Mouse (Mus musculus) hindbrain, embryonic 15.5 days (tissue): Measurements from ENCODE around the gene Pip5k1a. TPM values are rescaled to one million over a fixed set of nuclear protein-coding genes. Genes with fewer than 3 reads are reported as not detected.
A peak's percentile ranks its signal among the peaks of the same experiment; 100 is the strongest.

ENCODE experiments used
- ATAC-seq: fragments of 200-750 bp; cut with Nextera tagmentation; 2 replicates; pipeline ENCODE4 v1.8.0; 2017; ENCODE audit warnings: low read depth, moderate number of reproducible peaks, moderate TSS enrichment; ENCODE audit not compliant: low FRiP score
- H3K27ac ChIP-seq: fragments of 300-500 bp; sonication (generic); replicated peaks from 2 replicates; pipeline ENCODE4 v1.5.1; 2015; ENCODE audit warnings: mild to moderate bottlenecking, inconsistent platforms
- H3K27me3 ChIP-seq: fragments of 300-500 bp; sonication (generic); 2 replicates; pipeline ENCODE4 v1.6.1; 2015; ENCODE audit warnings: control low read depth, inconsistent platforms
- H3K36me3 ChIP-seq: fragments of 300-500 bp; sonication (generic); 2 replicates; pipeline ENCODE4 v1.6.1; 2015; ENCODE audit warnings: control low read depth, inconsistent platforms
- H3K4me1 ChIP-seq: fragments of 300-500 bp; sonication (generic); replicated peaks from 2 replicates; pipeline ENCODE4 v1.6.1; 2015; ENCODE audit warnings: control low read depth, inconsistent platforms
- H3K4me2 ChIP-seq: fragments of 300-500 bp; sonication (generic); 2 replicates; pipeline ENCODE4 v1.6.1; 2015; ENCODE audit warnings: moderate library complexity, mild to moderate bottlenecking, inconsistent platforms
- H3K4me3 ChIP-seq: fragments of 300-500 bp; sonication (generic); 2 replicates; pipeline ENCODE4 v1.5.1; 2015; ENCODE audit warnings: mild to moderate bottlenecking, inconsistent platforms
- H3K9ac ChIP-seq: fragments of 300-500 bp; sonication (generic); 2 replicates; pipeline ENCODE4 v1.6.1; 2015; ENCODE audit warnings: inconsistent platforms
- H3K9me3 ChIP-seq: fragments of 300-500 bp; sonication (generic); 2 replicates; pipeline ENCODE4 v1.6.1; 2016; ENCODE audit warnings: control low read depth, inconsistent platforms
- WGBS: fragments of 180-500 bp; shearing (Covaris S2); methylation state at CpG from one replicate; pipeline ENCODE4 v1.1.7; 2015; 5-methylcytosine and 5-hydroxymethylcytosine counted together
- polyA plus RNA-seq: library from polyadenylated mRNA; unstranded; fragments of >200 nt; fragmentation: Nextera tagmentation; extraction: Ambion mirVana; gene quantifications from 2 replicates; pipeline ENCODE4 v1.2.1, GENCODE M21; 2015

Pip5k1a gene
- polyA plus RNA-seq, 1 experiment from 2014 or later, result 15.2 TPM

GRCm38 (mm10) chr3:95058078-95058477 is 48.7 kb downstream of the Pip5k1a start:
- no peaks in the 10 kb centered on the region for H3K27me3 ChIP-seq
- WGBS, result 87% methylated on average over 8 of the region's 8 CpGs
- H3K9ac ChIP-seq, result no peak overlapping the region
- no peaks in the 10 kb centered on the region for H3K9me3 ChIP-seq
- no peak overlapping the region for H3K4me3 ChIP-seq
- no peak overlapping the region for H3K27ac ChIP-seq
- H3K4me1 ChIP-seq, result no peaks in the 10 kb centered on the region
- H3K36me3 ChIP-seq, result peaks cover 49% of the 10 kb centered on the region
- no peak for ATAC-seq
- H3K4me2 ChIP-seq, result no peak overlapping the region

GRCm38 (mm10) chr3:95056275-95056674 is 50.5 kb downstream of the Pip5k1a start:
- H3K36me3 ChIP-seq, result peaks cover 33% of the 10 kb centered on the region
- no peak overlapping the region for H3K4me3 ChIP-seq
- H3K9me3 ChIP-seq, result no peaks in the 10 kb centered on the region
- no peak overlapping the region for H3K9ac ChIP-seq
- no peak overlapping the region for H3K27ac ChIP-seq
- H3K4me1 ChIP-seq, result no peaks in the 10 kb centered on the region
- no peak for ATAC-seq
- no peak overlapping the region for H3K4me2 ChIP-seq
- H3K27me3 ChIP-seq, result no peaks in the 10 kb centered on the region
- WGBS, result 88% methylated on average over 7 of the region's 7 CpGs

GRCm38 (mm10) chr3:95054481-95055260 is 52.1 kb downstream of the Pip5k1a start:
- Histone ChIP-seq H3K9me3 (no peaks in the 10 kb centered on the region), H3K36me3 (peaks cover 17% of the 10 kb centered on the region), H3K27me3 (no peaks in the 10 kb centered on the region), H3K4me1 (no peaks in the 10 kb centered on the region), H3K4me2 (no peak overlapping the region), H3K9ac (no peak overlapping the region), H3K4me3 (no peak overlapping the region), H3K27ac (no peak overlapping the region)
- no peak for ATAC-seq
- WGBS, result 50% methylated on average over 10 of the region's 10 CpGs

- 51% methylated on average over 3 of the region's 3 CpGs for WGBS
- H3K27ac ChIP-seq, result no peak overlapping the region
- no peak overlapping the region for H3K4me2 ChIP-seq
- no peak for ATAC-seq
- H3K9ac ChIP-seq, result no peak overlapping the region
- peaks cover 9% of the 10 kb centered on the region for H3K36me3 ChIP-seq
- 0 out of 2 replicates have a peak, but pooled peaks cover 2% of the 10 kb centered on the region for H3K27me3 ChIP-seq
- H3K4me3 ChIP-seq, result no peak overlapping the region
- no peaks in the 10 kb centered on the region for H3K4me1 ChIP-seq
- no peaks in the 10 kb centered on the region for H3K9me3 ChIP-seq
Observed at GRCm38 (mm10) chr3:95053701-95054100, 53.0 kb downstream of the Pip5k1a start.

- no peaks in the 10 kb centered on the region for H3K4me1 ChIP-seq
- WGBS, result 41% methylated on average over 1 of the region's 1 CpGs
- 0 out of 2 replicates have a peak, but pooled peaks cover 2% of the 10 kb centered on the region for H3K27me3 ChIP-seq
- no peaks in the 10 kb centered on the region for H3K9me3 ChIP-seq
- no peak overlapping the region for H3K4me3 ChIP-seq
- no peak overlapping the region for H3K4me2 ChIP-seq
- H3K27ac ChIP-seq, result no peak overlapping the region
- H3K9ac ChIP-seq, result no peak overlapping the region
- 0 out of 2 replicates have a peak, but pooled peaks have one; percentile 60 for ATAC-seq
- H3K36me3 ChIP-seq, result peaks cover 1% of the 10 kb centered on the region
Observed at GRCm38 (mm10) chr3:95052959-95053358, 53.8 kb downstream of the Pip5k1a start.

GRCm38 (mm10) chr3:95047914-95048313 is 58.8 kb downstream of the Pip5k1a start:
- Histone ChIP-seq H3K4me1 (0 out of 2 replicates have a peak, but pooled peaks cover under 1% of the 10 kb centered on the region), H3K36me3 (no peaks in the 10 kb centered on the region), H3K27me3 (0 out of 2 replicates have a peak, but pooled peaks cover 2% of the 10 kb centered on the region), H3K9me3 (no peaks in the 10 kb centered on the region), H3K4me3 (no peak overlapping the region), H3K4me2 (no peak overlapping the region), H3K9ac (no peak overlapping the region), H3K27ac (no peak overlapping the region)
- WGBS, result 78% methylated on average over 3 of the region's 3 CpGs
- no peak for ATAC-seq

- Histone ChIP-seq H3K9me3 (no peaks in the 10 kb centered on the region), H3K4me3 (no peak overlapping the region), H3K4me1 (peaks cover 6% of the 10 kb centered on the region), H3K27me3 (0 out of 2 replicates have a peak, but pooled peaks cover 2% of the 10 kb centered on the region), H3K27ac (no peak overlapping the region), H3K9ac (no peak overlapping the region), H3K4me2 (no peak overlapping the region), H3K36me3 (no peaks in the 10 kb centered on the region)
- no peak for ATAC-seq
- WGBS, result 91% methylated on average over 11 of the region's 11 CpGs
Observed at GRCm38 (mm10) chr3:95046462-95047057, 60.2 kb downstream of the Pip5k1a start.

GRCm38 (mm10) chr3:95043251-95043650 is 63.5 kb downstream of the Pip5k1a start:
- Histone ChIP-seq H3K27ac (no peak overlapping the region), H3K36me3 (peaks cover 9% of the 10 kb centered on the region), H3K4me2 (no peak overlapping the region), H3K9me3 (no peaks in the 10 kb centered on the region), H3K4me3 (no peak overlapping the region), H3K4me1 (peaks cover 19% of the 10 kb centered on the region), H3K9ac (no peak overlapping the region), H3K27me3 (no peaks in the 10 kb centered on the region)
- 79% methylated on average over 6 of the region's 6 CpGs for WGBS
- no peak for ATAC-seq

- peaks cover 9% of the 10 kb centered on the region for H3K36me3 ChIP-seq
- H3K27me3 ChIP-seq, result no peaks in the 10 kb centered on the region
- 32% methylated on average over 7 of the region's 7 CpGs for WGBS
- peak overlapping the region; percentile 60 for H3K4me2 ChIP-seq
- peak overlapping the region; percentile 15 for H3K9ac ChIP-seq
- H3K4me3 ChIP-seq, result peak overlapping the region; percentile 92
- peaks cover 19% of the 10 kb centered on the region for H3K4me1 ChIP-seq
- H3K9me3 ChIP-seq, result no peaks in the 10 kb centered on the region
- peak; percentile 63 for ATAC-seq
- H3K27ac ChIP-seq, result peak overlapping the region; percentile 66
Observed at GRCm38 (mm10) chr3:95042838-95043229, 63.9 kb downstream of the Pip5k1a start.

GRCm38 (mm10) chr3:95042166-95042837 is 64.4 kb downstream of the Pip5k1a start, which contains the start of gene Psmd4:
Gene Psmd4 (minus strand): TSS chr3:95042614.
- Histone ChIP-seq H3K27ac (peak within 1 kb of the TSS; percentile 74), H3K9me3 (no peaks in the 10 kb centered on the region), H3K9ac (peak within 1 kb of the TSS; percentile 91), H3K36me3 (peaks cover 9% of the 10 kb centered on the region), H3K4me2 (peak within 1 kb of the TSS; percentile 60), H3K27me3 (no peaks in the 10 kb centered on the region), H3K4me1 (peaks cover 19% of the 10 kb centered on the region), H3K4me3 (peak within 1 kb of the TSS; percentile 92)
- WGBS, result under 1% methylated on average over 36 of the region's 36 CpGs
- peak; percentile 99 for ATAC-seq

GRCm38 (mm10) chr3:95041625-95042024 is 65.1 kb downstream of the Pip5k1a start:
- Histone ChIP-seq H3K27ac (no peak overlapping the region; the same call in 1 of the 2 replicates), H3K36me3 (peaks cover 10% of the 10 kb centered on the region), H3K4me1 (peaks cover 19% of the 10 kb centered on the region), H3K9ac (peak overlapping the region; percentile 91), H3K9me3 (no peaks in the 10 kb centered on the region), H3K4me2 (peak overlapping the region; percentile 60), H3K4me3 (peak overlapping the region; percentile 92), H3K27me3 (no peaks in the 10 kb centered on the region)
- 12% methylated on average over 3 of the region's 3 CpGs for WGBS
- no peak for ATAC-seq

- no peaks in the 10 kb centered on the region for H3K27me3 ChIP-seq
- H3K36me3 ChIP-seq, result peaks cover 50% of the 10 kb centered on the region
- 76% methylated on average over 3 of the region's 3 CpGs for WGBS
- no peak for ATAC-seq
- H3K4me1 ChIP-seq, result 0 out of 2 replicates have a peak, but pooled peaks cover under 1% of the 10 kb centered on the region
- H3K4me2 ChIP-seq, result no peak overlapping the region
- H3K27ac ChIP-seq, result no peak overlapping the region
- H3K9ac ChIP-seq, result no peak overlapping the region
- H3K4me3 ChIP-seq, result no peak overlapping the region
- no peaks in the 10 kb centered on the region for H3K9me3 ChIP-seq
Observed at GRCm38 (mm10) chr3:95029953-95030352, 76.8 kb downstream of the Pip5k1a start.
